Mouse (Mus musculus) cerebellum, adult 11 months (tissue): Measurements from ENCODE around the gene Tpm3.

ENCODE experiments used
- DNase-seq: peaks from one replicate; pipeline ENCODE4 v3.0.0; 2022

Tpm3 gene

DNA sequence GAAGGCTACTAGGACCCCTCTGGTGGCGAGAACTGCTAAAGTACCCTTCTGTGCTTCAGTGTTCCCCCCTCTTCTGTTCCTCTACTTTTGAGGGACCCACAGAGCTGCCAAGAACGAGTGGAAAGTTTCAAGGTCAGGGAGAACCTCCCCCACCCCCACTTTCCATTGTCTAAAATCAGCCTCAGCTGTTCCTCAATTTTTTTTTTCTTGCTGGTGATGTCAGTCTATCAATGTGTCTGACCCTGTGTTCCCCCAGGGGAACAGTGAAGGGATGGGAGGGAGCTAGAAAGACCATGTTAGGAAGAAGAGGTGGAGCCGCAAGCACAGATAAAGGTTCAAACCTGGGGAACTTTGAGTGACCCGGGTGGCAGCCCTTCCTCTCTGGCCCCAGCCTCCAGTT is at the start of gene Tpm3:
Tpm3 (plus strand) TSS at position 356 of the 400 bp plus-strand sequence.
- DNase-seq = no peak

DNA sequence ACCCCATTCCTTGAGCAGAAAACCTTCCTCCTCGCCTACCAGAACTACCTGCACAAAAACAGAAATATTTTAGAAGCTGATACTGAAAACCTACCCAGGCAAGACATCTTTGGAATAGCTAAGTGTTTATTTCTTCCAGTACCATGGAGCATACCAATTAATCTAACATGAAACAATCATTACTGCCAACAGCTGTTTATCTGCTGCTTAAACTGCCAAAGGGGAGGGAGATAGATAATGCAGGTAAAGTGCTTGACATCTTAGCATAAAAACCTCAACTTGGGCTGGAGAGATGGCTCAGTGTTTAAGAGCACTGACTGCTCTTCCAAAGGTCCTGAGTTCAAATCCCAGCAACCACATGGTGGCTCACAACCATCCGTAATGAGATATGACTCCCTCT is 37.8 kb upstream of the Tpm3 start:
- DNase-seq = no peak

DNA sequence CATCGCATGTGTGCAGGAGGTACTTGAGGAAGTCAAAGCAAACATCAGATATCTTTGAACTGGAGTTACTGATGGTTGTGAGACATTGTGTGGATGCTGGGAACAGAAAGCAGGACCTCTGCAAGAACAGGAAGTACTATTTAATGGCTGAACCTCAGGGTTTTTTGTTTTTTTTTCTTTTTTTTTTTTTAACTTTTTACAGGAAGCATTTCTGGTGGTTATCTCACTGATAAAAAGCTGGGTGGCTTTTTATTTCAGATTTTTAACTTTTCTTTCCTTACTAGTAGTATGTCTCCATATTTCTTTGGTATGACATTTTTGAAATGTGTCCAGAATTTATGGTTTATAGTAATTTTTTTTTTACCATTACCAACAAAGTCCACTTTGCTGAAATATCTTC is 36.2 kb upstream of the Tpm3 start:
- DNase-seq = no peak

DNA sequence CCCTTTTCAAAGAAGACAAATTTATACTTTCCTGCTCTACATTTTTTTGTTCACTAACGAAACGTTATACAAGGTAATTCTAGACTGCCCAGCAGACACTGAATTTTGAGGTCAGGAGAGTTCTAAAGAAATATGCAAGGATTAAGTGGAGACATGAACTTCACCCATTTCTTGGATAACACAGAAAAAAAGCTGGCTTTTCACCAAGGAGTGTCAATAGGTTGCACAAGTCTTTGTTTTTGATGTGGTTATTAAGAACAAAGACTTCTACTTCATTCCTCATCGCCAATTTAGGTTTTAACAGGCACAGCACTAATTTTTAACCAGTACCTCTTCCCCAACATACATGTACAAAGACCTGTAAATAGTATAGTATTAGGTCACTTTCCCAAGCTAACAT is 22.8 kb upstream of the Tpm3 start:
- no peak for DNase-seq

DNA sequence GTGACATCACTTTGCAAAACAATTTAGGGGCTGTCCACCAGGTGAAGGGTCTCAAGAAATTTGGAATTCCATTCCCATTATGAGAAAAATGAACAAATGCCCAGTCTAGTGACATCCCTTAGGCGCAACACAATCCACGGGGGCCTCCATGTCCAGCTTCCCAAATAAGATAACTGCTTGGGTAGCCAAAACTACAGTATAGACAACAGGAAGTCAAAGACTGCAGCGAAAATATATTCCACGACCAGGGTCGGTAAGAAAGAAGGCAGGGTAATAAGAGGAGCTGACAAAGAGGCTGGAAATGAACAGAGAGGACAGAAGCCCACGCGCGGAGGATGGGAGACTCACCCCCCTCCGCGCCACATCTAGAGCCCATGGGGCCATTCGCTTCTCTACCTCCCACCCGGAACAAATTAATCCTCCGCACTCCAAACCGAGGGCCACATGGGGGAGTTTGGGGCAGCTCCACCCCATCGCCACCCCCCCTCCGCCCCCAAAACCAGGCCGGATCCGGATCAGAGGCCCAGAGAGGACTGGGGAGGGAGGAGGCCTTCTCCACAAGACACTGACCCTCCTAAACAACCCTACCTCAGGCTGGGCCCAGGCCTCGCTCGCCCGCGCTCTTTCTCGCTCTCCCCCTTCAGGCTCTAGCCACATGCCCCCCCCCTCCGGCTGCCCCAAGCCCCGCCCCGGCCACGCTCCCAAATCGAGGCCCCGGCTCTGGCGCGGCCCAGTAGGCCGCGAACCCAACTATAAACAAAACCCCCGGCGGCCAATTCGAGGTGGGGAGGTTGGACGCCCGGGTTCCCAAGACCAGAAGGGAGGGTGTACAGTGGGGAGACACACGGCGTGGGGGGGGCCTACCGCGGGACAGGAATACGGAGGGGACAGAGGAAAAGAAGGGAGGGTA is 20.8 kb upstream of the Tpm3 start, which contains the start of gene 4933434E20Rik:
4933434E20Rik (plus strand) TSS at position 196 of the 910 bp plus-strand sequence.
- DNase-seq = no peak

DNA sequence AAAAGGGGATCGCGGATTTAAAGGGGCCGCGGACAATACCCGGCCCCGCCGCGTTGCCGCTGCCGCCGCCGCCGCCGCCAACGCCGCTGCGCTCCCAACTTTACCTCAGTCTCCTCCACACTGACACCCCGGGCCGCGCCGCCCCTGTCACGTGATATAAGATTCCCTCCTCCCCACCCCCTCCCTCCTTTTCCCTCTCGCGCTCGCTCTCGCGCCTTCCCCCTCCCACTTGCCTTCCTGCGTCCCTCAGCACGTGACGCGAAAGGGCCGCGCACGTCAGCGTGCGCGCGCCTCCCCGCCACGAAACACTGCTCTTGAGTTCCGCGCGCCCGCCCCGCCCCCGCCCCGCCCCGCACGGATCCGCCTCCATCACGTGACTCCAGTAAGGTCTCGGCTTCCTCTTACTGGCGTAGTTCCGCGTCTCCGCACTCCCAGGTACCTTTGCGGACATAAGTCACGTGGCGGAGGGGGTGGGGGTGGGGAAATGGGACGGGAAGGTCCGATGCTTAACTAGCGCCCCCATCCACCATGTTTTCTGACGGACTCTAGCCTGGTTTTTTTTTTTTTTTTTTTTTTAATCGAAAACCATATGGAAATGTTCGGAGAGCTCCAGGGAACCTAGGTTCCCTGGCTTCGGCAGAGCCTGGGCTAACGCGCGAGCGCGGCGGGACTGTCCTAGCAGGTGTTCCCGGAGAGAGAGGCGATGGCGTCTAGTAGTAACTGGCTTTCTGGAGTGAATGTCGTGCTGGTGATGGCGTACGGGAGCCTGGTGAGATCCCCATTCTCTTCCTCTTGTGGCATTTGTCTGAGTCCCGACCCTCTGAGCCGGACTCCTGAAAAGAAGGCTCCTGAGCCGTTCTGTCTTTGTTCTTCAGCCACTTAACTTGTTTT is 19.9 kb upstream of the Tpm3 start, which contains the start of gene Ubap2l:
Ubap2l (minus strand) TSS at position 278 of the 891 bp plus-strand sequence.
- peak; percentile 93 for DNase-seq

DNA sequence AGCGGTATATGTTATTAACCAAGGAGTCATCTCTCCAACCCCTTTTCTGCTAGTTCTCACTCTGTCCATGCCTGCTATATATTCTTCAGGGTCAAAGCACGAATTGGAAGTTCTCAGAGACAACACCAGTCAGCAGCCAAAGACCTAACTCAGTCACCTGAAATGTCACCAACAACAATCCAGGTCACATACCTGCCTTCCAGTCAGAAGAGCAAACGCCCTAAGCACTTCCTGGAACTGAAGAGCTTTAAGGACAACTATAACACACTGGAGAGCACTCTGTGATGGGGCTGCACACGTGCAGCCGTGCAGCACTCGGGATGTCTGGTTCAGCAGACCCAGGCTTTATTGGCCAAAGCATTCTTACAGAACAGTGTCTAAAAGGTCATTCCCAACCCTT is 10.9 kb upstream of the Tpm3 start:
- no peak for DNase-seq

DNA sequence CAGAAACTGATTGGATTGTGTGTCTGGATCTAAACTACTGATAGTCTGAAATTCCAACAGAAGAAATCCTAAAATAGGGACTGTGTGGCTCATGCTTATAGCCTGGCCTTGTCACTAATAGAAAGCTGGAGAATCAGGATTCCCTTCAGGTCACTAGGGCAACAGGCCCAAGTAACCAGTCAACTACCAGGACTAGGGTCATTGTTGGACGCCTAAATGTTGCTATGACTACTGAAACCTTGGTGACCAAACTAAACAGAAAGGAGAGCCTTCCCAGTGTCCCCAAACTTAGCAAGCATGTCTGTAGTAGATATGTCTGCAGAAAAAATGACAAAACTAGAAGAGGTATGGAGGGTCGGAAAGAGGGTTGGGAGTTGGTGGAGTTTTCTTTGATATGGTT is 9.9 kb upstream of the Tpm3 start:
- DNase-seq = no peak

DNA sequence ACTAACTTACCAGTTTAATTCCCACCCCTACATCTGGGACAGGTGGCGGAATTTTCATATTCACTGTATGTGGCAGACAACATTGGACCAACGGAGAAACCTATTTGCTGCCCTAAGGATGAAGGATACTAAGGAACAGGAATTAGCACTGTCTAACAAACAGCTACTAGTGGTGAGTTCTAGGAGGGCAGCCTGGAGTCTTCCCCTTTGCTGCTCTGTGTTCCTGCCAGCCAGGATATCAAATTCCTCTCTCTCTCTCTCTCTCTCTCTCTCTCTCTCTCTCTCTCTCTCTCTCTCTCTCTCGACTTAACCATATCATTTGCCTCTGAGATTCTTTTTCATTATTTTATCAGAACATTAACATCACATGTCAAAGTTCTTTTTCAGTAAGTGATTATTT is 8.1 kb upstream of the Tpm3 start:
- no peak for DNase-seq

DNA sequence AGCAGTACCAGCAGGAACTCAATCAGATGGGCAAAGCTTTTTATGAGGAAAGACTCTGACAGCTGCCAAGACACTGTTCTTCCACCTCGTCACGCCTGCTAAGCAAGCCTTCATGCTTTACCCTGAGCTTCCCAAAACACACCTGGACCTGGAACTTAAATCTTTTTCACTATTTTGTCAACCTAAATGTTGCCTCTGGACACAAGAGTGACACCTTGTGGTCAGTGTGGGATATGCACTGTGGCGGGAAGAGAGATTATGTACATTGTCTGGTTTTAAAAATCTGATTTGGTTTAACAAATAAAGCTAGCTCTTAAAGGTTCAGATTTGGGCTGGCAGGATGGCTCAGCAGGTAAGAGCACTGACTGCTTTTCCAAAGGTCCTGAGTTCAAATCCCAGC is 6.9 kb upstream of the Tpm3 start:
- DNase-seq = peak; percentile 34

DNA sequence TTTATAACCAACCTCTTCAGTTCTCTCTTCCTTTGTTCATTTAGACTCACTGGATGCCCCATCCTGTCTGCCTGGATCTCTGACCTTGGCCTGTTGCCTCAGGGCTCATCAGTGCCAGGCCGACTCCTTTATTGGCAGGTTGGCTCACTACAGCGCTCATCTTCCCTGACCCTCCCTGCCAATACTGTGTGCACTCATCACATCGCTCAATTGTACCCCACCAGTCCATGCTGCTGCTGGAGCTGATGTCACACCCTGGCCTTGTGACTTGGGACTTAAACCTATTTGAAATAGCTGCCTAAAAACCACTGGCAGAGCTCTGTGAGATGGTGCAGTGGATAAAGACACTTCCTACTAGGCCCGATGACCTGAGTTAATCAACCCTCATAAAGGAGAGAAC is 4.6 kb upstream of the Tpm3 start:
- DNase-seq = no peak

DNA sequence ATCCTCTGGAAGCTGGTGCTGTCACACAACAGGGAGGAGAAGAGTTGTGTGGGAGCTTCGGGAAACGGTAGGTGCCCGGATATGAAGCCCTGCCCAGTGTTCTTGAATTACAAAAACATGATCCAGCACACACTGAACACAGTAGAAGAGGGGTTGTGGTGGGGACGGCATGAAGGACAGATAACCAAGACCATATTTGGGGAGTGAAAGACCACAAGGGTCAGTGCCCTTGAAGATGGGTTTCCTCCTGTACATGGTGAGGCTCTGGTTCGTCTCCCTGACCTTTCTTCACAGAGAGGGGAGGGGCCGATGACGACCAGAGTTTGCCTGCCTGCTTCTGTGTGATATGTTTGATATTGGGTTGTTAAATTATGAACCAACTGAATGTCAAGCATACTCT is 2.8 kb upstream of the Tpm3 start:
- no peak for DNase-seq

DNA sequence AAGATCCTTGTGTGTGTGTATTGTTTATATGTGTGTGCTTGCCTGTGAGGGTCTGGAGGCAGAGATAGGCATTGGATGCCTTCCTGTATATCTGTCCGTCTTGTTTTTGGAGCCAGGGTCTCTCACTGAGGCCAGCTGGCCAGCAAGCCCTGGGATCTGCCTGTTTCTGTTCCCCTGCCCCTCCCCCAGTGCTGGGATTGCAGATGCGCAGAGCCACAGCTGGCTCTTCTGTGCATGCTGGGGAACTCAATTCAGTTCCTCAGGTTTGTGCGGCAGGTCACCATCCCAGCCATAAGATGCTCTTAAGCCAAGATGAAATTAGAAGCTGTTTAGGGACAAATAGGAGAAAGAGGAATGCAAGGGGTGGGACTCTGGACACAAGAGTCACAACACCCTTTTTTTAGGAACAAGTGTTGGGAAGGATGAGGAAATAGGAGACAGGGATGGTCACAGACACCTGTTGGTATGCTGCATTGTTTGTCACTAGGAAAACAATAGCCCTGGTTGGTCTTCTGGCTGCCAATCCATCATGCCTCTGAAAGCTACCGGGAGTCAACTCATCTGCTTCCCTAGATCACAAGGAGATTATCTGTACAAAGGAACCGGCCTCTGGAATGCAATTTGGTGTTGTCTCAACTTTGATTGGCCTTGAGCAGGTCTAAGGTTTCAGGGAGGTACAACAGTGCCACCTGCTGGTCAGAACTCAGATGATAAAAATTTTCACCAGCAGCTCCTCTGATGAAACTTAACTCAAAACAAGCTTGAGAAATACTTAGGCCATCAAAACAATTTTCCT is 4.7 kb downstream of the Tpm3 start:
- peak; percentile 73 for DNase-seq

DNA sequence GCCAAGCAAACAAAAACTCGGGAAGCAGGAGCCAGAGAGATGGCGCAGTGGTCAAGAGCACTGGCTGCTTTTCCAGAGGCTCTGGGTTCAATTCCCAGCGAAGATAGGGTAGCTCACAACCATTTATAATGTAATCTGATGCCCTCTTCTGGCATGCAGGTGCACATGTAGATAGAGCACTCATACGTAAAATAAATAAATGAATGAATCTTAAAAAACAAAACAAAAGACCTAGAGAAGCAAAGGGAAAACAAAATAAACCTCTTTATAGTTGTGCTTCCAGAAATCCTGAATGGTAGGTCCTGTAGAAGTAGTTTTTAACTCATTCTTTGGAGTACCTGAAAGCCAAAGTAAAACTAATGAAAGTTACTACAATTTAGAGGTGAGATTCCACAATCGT is 5.8 kb downstream of the Tpm3 start:
- no peak for DNase-seq

DNA sequence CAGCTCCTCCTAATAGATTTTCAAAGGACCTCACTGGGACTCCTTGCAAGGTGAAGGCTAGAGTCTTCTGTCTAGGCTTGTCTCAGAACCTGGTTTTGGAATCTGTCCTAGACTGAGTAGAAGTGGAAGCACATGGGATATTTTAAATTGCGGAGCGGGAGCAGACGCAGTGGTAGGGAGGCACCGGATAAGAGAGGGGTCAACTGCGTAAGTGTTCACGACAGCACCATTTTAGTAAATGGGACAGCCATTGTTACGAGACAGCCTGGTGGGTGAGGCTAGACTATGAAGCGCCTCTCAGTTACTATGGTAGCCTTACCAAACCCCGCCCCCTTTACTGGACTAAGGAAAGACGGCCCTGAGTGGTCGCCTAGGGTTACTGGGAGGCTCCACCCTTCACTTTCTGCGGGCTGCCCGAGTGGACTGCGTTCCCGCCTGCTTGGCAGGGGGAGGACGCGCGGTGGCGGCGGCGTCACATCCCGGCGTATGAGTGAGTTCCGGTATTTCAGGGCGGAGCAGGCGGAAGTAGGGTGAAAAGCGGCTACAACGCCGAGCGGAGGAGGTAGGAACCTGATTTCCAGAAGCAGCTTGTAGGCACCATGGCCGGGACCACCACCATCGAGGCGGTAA is 6.8 kb downstream of the Tpm3 start:
- peak; percentile 82 for DNase-seq

DNA sequence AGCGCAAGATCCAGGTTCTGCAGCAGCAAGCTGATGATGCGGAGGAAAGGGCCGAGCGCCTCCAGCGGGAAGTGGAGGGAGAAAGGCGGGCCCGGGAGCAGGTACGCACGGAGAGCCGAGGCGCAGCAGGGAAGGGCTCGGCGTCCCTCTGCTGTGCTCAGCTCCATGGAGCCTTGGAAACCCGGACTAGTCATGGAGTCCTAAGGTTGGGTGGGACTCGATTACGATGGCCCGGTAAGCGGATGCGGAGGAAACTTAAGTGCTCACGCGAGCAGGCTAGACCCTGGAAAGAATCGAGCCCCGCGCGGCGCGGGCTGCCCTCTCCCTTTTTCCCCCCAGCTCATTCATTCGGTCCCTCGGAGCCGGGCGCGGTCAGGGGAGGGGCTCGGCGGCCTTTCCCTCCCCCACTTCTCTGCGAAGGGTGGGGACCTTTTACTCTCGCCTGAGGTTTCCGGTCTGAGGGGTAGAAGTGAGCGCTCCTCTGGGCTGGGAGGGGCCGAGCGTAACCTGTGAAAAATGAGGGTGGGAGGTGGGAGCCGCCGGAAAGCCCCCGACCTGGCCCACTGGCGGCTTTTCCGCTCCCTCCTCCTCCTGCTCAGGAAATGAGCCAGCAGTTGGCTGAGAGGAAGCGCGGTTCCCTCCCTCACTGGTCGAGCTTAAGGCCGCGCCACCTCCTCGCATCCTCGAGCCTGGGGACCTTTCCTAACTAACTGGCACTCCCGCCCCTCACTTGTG is 7.5 kb downstream of the Tpm3 start:
- peak; percentile 35 for DNase-seq

DNA sequence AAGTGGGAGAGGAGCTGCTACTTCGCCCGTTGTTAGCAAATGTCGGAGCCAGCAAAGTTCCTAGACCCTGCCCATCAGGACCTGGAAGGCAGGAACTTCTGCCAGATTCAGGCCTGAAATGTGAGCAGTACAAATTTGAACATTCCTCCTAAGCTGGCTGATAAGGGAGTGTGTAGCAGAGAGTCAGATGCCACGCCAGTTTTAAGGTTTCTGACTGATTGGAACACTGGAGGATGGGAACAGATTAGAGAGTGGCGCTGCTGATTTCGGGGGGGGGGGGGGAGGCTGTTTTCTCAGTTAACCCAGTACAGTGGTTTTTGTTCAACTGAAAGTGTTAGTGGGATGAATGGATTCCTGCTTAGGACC is 8.0 kb downstream of the Tpm3 start:
- no peak for DNase-seq

DNA sequence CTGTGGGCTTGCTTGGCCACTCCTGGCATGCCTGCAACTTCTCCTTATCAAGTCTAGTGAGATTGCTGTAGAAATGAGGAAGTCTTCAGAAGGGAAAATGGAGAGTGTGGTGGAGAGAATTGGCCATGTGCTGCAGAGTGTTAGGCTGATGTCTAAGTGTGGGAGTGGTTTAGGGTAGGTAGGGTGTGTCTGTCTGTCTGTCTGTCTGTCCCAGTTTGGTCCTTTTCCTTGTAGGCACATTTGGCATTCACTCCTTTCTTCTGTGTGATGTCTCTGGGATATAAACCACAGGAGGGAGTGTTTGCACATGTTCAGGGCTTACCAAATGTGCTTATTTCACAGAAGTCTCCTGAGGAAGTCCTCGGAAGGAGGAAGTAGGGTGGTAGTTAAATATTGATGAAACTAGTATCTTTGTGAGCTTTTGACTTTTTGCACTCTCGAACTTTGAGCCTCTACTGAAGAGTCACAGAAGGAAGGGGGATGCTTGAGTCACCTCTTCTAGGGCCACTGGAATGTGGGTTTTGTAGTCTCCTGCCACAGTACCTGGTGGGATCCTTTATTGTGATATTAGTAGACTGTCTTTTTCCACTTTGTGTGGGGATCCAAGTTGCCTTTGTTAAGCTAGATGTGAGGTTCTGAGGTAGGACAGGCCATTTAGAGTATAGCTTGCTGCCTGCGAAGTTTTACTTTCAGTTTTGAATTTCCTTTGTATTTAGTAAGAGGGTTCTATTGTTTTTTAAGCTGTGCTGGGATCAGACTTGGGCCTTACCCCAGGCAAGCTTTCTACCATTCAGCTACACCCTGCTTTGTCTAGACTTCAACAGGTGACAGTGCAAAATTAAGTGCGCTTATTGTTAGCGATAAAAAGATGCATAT is 9.2 kb downstream of the Tpm3 start:
- DNase-seq = no peak

DNA sequence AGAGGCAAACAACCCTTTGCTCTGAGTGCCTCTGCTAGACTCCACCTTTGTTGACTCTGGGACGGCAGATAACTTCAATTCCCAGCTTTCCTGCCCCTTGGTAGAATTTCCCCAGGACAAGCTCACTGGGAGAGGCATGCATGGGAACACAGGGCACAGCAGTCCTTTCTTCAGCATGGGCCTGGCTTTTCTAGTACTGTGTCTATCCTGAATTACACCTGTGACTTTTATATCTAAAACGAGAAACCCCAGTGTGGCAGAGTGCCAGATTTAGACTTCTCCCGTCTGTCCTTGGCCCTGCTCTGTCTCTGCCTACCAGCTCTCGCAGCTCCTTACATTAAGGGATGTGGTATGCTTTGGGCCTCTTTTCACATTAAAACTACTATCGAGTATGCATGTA is 10.6 kb downstream of the Tpm3 start:
- DNase-seq = no peak

DNA sequence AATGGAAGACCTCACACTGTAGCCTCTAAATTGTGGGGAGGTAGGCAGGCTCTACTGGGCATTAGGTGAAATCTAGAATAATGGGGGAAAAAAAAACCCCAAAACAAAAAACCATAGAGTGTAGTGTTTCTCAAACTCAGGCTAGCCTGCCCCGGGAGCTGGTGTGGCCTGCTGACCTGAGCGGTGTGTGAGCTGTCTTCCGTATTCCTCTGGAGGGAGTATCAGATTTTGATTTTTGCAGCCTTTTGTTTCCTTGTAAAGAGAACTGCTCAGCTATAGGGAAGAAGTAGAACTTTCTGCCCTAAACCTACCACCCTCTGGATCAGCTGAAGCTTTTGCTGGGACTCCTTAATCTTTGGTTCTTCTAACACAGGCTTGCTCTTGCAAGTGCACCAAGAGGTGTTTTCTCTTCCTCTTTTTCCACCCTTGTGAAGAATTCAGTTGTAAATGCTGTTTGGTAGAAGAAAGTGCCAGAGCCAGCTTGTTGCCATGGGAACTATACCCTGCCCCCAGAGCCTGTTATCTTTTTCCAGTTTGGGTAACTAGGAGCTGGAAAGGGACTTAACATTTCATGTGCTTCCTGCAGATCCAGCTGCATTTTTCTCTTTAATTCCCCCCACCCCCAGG is 11.4 kb downstream of the Tpm3 start:
- no peak for DNase-seq
